Mouse (Mus musculus): ENCODE measurements around the gene Eif1ax. TPM values are rescaled to one million over a fixed set of nuclear protein-coding genes. Genes with fewer than 3 reads are reported as not detected.
A peak's percentile ranks its signal among the peaks of the same experiment; 100 is the strongest.
"Not testable (repeated sequence)": the region's sequence is repeated elsewhere in the genome, so short reads cannot be mapped to it uniquely, and the experiment has no call there.

The Eif1ax gene
- polyA plus RNA-seq, 1 experiment from 2014 or later: 161 TPM

DNA sequence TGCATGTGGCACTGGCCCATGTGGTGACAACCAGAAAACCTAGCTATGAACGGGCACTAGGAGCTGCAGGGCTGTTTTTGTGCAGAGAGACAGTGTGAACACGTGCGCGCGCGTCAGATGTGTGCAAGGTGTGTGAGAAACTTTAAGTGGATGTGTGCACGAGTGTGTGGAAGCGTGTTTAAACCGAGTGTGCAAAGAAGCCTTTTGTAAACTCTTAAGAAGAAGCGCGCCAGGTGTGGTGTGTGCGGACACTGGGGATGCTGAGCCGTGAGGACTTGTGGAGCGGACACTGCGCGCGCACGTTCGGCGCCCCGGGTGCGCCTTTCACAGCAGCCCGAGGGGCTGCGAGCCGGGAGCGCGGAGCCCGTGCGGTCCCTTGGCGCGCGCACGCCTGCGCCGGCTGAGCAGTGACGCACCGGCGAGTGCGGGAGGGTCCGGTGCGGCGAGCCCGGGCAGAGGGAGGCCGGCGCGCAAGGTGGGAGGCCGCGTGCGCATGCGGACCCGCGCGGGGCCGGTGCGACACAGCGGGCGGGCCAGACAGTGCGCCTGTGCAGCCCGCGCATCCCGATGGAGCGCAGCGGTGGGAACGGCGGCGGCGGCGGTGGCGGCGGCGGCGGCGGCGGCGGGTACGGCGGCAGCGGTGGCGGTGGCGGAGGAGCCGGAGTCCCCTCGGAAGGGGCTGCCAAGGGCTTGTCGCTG lies 42.3 kb downstream of the Eif1ax start, which contains the start of gene Map7d2:
TSS of gene Map7d2 (plus strand) at position 443 of the 699 bp plus-strand sequence.
- H3K27ac ChIP-seq (ENCODE audit: low read depth, low read length): no peak within 1 kb of the TSS
- peak; percentile 59 for DNase-seq (ENCODE audit: low spot score)
- 22% methylated on average over 35 of the region's 83 CpGs for WGBS

DNA sequence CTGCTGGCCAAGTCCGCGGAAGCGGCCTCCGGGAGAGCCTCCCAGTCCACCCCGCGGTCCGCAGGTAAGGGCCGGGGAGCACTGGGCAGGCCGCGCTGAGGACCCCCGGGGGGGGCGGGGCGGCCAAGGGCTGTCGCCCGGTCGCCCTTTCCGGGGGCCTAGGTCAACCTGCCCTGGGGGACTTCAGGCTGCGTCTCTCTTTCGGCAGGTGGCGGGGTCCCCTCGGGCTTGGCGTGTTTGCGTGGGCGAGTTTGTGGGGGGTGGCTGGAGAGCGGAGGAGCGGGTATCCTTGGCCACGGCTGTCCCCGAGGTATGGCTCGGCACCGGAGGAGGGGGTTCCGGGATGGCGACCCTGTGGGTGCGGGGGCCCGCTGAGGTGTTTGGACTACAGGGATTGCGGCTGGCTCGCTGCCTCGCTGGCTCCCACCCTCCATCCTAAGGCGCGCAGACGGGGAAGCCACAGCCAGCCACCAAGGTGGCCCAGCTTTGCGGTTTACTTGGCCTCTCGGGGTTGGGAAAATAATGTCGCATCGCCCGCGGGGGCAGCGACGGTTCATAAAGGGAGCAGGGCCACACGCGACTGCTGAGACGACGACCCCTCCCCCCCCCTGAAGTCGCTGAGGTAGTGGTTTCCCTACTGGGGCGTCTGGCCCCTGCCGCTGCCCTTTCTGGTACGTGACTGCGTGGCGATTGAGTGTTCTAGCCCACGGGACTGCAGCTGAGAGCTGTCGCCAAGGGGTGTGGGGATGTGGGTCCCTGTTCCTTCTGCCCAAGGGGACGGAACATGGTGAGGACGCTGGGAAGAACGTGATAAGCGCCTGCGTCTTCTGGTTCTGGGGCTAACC lies 43.1 kb downstream of the Eif1ax start:
- H3K36me3 ChIP-seq (ENCODE audit: control insufficient read depth, insufficient read depth, low read length): no peaks in the 10 kb centered on the region
- H3K4me3 ChIP-seq (ENCODE audit: low read depth, low read length): peak overlapping the region; percentile 54
- peak; percentile 80 for ATAC-seq (ENCODE audit: low FRiP score)
- 16% methylated on average over 44 of the region's 65 CpGs for WGBS
- no peak overlapping the region for H3K27ac ChIP-seq (ENCODE audit: low read depth, low read length)
- no peaks in the 10 kb centered on the region for H3K9me3 ChIP-seq (ENCODE audit: control insufficient read depth, low read length)
- peak; percentile 30 for DNase-seq (ENCODE audit: low spot score)
- peak overlapping the region; percentile 84 for H3K4me2 ChIP-seq (replicated peaks; ENCODE audit: low read depth, low read length)
- no peaks in the 10 kb centered on the region for H3K4me1 ChIP-seq (replicated peaks; ENCODE audit: control insufficient read depth, insufficient read depth, low read length)
- H3K9ac ChIP-seq (ENCODE audit: low read depth, low read length): peak overlapping the region; percentile 40; the same call in 1 of the 2 replicates
- H3K27me3 ChIP-seq (ENCODE audit: control insufficient read depth, insufficient read depth, low read length): no peaks in the 10 kb centered on the region

More for the DNA sequence above, 42.3 kb downstream of the Eif1ax start, which contains the start of gene Map7d2:
- Histone ChIP-seq H3K9me3 (ENCODE audit: control insufficient read depth, low read length) (no peaks in the 10 kb centered on the region), H3K4me1 (replicated peaks; ENCODE audit: control insufficient read depth, insufficient read depth, low read length) (no peaks in the 10 kb centered on the region), H3K4me3 (ENCODE audit: low read depth, low read length) (peak within 1 kb of the TSS; percentile 54), H3K27me3 (ENCODE audit: control insufficient read depth, insufficient read depth, low read length) (no peaks in the 10 kb centered on the region), H3K36me3 (ENCODE audit: control insufficient read depth, insufficient read depth, low read length) (no peaks in the 10 kb centered on the region), H3K4me2 (replicated peaks; ENCODE audit: low read depth, low read length) (peak within 1 kb of the TSS; percentile 84), H3K9ac (ENCODE audit: low read depth, low read length) (peak within 1 kb of the TSS; percentile 40; the same call in 1 of the 2 replicates)
- ATAC-seq (ENCODE audit: low FRiP score): peak; percentile 92

DNA sequence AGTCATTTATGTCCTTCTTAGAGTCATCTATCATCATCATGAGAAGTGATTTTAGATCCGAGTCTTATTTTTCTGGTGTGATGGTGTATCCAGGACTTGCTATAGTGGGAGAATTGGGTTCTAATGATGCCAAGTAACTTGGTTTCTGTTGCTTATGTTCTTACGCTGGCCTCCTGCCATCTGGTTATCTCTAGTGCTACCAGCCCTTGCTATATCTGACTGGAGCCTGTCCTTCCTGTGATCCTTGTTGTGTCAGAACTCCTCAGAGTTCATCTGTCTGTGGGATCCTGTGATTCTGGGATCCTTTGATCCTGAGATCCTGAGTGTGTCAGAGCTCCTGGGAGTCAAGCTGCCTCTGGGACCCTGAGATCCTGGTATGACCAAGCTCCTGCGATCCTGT lies 58.5 kb downstream of the Eif1ax start:
- WGBS: 97% methylated on average over 3 of the region's 3 CpGs
- H3K9ac ChIP-seq (ENCODE audit: low read depth, low read length); ATAC-seq (ENCODE audit: low FRiP score); H3K4me3 ChIP-seq (ENCODE audit: low read depth, low read length); H3K36me3 ChIP-seq (ENCODE audit: control insufficient read depth, insufficient read depth, low read length); DNase-seq (ENCODE audit: low spot score); H3K4me1 ChIP-seq (replicated peaks; ENCODE audit: control insufficient read depth, insufficient read depth, low read length); H3K9me3 ChIP-seq (ENCODE audit: control insufficient read depth, low read length); H3K4me2 ChIP-seq (replicated peaks; ENCODE audit: low read depth, low read length); H3K27me3 ChIP-seq (ENCODE audit: control insufficient read depth, insufficient read depth, low read length); H3K27ac ChIP-seq (ENCODE audit: low read depth, low read length): not testable (repeated sequence)

Other genes starting within 250 kb of the Eif1ax start
- 6.2 and 8.9 TPM in 2 replicates for gene Rps6ka3, start 161.9 kb upstream of the Eif1ax start, polyA plus RNA-seq (2014; fragmentation: Nextera tagmentation; extraction: Ambion mirVana)
- 17.8 and 18.2 TPM in 2 replicates for gene Map7d2, start 42.4 kb downstream of the Eif1ax start, polyA plus RNA-seq (2014; fragmentation: Nextera tagmentation; extraction: Ambion mirVana)
- gene Bclaf3, start 154.5 kb downstream of the Eif1ax start, polyA plus RNA-seq (2014; fragmentation: Nextera tagmentation; extraction: Ambion mirVana): 27.9 and 29.6 TPM in 2 replicates

Data from hindbrain, embryonic 11.5 days (tissue).